Mouse (Mus musculus): Measurements from ENCODE around the gene Ndufb7.
"Not testable (repeated sequence)": the region's sequence is repeated elsewhere in the genome, so short reads cannot be mapped to it uniquely, and the experiment has no call there.

The Ndufb7 gene

GRCm38 (mm10) chr8:83576921-83577320 lies 10.4 kb downstream of the Ndufb7 start:
- DNase-seq: peak; percentile 9 to 15

DNA sequence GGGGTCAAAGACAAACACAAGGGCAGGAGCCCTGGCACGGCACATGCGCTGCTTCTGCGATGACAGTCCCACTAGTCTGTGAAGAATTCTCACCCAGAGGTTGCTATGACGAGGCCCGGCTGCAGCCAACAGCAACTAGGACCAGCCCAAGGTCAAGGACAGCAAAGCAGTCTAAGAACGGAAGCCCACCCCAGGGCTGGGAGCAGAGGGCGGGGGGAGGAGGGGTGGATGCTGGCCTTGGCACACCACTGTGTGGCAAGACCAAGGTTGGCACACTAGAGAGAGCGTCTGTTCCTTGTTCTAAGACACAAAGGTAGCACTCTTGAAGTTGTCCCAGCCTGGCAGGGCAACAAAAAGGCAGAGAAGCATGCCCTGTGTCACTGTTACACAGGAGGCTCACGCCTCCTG lies 10.9 kb downstream of the Ndufb7 start:
- peak; percentile 36 to 53 for DNase-seq

DNA sequence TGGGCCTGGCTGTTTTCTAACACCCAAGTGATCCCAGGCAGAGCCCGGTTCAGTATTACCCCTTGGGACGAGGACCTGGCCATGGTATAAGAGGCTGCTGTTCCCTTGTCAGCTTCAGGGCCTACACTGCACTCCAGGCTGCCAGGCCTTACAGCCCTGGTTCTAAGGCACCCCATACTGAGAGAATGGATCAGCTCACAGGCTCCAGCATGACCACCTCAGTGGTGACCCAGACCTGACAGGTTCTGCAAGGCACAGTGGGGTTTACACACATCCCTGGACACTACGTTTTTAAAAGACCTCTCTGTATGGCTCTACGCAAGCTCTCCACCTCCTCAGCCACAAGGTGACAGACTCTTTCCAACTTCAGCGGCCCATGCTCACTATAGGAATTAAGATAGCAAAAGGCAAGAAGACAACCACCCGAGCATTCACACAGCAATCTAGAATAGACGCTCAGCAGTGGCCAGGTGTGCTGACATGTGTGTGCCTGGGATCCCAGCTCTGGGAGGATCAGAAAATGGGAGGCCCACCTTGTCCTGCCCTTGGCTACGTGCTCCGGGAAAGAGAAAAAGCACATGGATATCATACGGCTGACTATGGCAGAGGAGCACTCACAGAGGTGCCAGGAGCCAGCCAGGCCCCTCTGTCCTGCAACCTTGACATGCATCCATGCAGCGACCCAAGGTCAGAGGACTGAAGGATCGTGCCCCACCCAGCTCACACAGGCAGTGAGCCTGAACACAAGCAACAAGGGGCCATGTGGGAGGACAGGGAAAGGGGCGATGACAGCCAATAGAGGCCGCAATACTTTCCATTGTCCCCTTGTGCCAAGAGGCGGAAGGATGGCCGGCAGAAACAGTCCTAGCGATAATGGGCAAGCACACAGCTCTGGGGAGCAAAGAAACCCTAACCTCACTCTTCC lies 11.9 kb downstream of the Ndufb7 start:
- DNase-seq: peak; percentile 8 to 15

DNA sequence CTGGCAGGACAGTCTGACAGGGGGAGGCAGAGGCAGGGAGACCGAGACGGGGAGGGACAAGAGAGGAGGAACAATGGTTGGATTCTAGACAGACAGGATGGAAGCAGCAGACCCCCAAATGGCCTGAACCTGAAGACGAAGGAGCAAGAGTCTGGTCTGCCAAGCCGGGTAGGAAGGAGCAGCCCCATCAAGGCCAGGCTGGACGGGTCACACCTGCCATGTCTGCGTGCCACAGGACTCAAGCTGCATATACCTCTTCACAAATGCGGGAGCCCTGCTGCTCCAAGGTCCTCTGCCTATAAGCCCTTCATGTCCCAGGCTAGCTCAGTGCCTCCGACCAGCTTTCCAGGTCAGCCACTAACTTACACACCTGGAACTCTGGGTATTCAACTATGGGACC lies 13.2 kb downstream of the Ndufb7 start:
- DNase-seq: peak in 1 of 2 experiments; percentile 2

GRCm38 (mm10) chr8:83580826-83581225 lies 14.4 kb downstream of the Ndufb7 start:
- DNase-seq: peak; percentile 10 to 12

- peak; percentile 18 to 38 for DNase-seq
Observed at GRCm38 (mm10) chr8:83582226-83582625, 15.8 kb downstream of the Ndufb7 start.

DNA sequence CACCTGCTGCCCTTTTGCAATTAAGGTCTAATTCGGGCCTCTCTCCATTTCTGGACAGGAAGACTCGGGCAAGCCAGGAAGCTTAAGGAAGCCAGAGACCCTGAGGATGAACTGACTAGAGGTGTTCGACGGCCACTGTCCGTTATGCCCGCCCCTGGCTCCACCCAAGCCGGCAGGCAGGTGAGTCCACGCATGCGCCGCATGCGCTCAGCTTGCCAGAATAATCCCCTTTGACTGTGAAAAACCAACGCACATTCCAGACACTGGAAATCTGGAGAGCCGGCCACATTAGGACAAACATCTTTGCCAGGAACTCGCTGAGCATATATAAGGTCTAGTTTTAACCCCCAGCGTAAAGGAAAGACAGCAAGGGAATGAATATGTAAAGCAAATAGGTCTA lies 16.8 kb downstream of the Ndufb7 start:
- DNase-seq: peak; percentile 4 to 7

- DNase-seq: peak; percentile 63 to 65
Observed at GRCm38 (mm10) chr8:83584771-83585170, 18.3 kb downstream of the Ndufb7 start.

DNA sequence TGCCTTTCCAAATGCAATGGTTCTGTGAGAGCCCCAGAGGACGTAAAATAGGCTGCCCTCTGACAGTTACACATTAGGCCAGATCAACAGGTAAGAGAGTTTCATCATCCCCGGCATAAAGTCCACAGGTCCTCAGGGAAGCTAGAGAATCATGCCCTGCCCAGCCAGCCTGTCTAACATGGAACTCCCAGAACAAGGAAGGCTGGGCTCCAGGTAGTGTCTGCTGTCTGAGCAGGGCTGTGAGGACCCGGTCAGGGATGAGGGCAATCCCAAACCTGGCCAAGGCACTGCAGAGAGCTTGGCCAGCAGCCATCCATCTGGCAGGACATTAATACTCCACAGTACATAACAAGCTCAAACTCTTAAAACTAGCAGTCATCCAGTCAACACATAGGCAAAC lies 18.9 kb downstream of the Ndufb7 start:
- peak; percentile 79 to 81 for DNase-seq

DNA sequence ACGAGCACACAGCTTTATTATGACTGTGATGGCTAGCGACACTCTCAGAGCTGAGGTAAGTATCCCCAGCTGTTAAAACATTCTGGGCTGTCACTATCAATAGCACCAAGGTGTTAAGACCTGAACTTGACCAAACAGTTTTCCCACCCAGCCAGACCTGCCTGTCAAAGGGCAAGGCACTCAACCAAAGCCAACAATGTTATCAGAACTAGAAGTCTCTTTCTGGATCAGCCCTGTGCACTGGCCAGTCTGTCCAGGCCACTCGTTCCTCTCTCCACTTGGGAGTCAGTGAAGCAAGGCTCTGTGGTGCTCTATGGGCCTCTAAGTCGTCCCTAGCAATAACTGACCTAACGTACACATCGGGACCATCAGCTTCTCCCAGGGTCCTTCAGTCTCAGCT lies 21.2 kb downstream of the Ndufb7 start:
- DNase-seq: no peak

DNA sequence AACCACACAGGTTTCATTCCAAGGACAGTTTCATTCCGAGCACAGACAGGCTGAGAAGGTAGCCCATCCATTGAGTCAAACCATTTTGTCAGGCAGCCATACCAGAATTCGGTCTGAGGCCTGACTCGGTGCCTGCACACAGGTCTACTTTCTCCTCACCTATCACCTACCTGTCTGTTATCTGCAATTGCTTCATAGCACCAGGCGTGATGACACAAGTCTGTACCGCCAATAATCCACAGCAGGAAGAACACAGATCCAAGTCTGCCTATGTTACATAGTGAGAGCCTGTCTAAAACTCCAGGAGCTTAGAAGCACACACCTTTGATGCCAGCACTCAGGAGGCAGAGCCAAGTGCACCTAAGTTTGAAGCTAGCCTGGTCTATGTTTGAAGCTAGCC lies 22.4 kb downstream of the Ndufb7 start:
- no peak for DNase-seq

GRCm38 (mm10) chr8:83590488-83591023 lies 24.1 kb downstream of the Ndufb7 start:
- peak in 1 of 2 experiments; percentile 53 for DNase-seq

DNA sequence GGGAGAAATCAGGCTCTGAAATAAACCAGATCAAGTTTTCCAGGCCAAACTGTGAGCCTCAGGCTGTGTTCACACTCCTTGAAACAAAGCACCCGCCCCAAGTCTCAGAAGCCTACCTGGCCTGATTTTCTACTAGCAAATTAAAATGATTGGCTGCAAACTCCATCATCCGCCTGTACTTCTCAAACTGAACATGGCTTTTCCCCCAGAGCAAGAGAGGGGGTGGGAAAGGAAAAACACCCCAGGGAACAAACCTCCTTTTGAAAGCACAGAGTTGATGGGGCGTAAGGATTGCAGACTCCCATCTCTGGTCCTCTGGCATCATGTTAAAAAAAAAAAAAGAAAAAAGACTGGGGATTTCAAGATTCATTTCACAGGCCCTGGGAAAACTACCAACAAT lies 26.2 kb downstream of the Ndufb7 start:
- DNase-seq: no peak

- DNase-seq: no peak
Observed at GRCm38 (mm10) chr8:83593325-83594166, 27.1 kb downstream of the Ndufb7 start.

DNA sequence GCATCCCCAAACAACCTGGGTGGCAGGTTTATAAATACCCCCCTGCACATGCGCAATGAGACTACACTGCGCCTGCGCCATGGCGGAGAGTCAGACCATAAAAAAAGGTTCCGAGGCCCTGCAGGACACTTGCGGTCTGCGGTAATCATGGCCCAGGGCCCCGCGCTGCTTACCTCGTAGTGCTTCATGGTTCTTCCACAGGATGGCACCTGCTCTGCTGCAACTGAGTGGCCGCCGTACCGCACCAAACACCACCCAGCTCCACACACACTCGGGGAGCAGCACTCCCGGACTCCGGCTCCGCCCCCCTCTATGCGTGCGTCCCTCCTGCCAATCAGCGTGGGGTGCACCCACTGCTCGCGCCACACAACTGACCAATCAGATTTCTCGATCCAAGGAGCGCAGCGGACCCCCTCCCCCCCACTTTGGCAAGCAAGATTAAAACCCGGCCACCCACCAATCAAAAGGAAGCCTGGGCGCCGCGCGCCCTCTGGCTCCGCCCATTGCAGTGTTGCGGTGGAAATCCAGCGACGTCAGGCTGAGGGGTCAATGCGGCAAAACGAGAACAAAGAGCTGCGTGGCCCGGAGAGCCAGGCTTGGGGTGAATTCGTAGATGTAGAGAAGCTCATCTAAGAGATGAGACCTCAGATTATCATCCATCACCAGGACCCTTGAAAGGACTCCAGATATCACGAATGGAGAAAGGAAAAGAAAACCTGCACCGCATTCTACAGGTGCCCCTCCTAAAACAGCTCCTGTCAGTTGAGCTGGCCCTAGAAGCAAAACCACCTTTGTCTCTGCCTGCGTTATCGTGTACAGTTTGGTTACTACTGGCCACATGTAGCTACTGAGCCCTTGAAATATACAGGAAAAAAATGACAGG lies 27.9 kb downstream of the Ndufb7 start:
- peak; percentile 98 to 99 for DNase-seq

DNA sequence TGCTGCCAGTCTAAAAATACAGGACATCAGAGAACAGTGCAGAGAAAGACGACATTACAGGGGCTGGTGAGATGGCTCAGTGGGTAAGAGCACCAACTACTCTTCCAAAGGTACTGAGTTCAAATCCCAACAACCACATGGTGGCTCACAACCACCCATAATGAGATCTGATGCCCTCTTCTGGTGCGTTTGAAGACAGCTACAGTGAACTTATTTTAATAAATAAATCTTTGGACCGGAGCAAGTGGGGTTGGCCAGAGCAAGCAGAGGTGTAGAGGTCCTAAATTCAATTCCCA lies 28.5 kb downstream of the Ndufb7 start:
- DNase-seq: not testable (repeated sequence)

DNA sequence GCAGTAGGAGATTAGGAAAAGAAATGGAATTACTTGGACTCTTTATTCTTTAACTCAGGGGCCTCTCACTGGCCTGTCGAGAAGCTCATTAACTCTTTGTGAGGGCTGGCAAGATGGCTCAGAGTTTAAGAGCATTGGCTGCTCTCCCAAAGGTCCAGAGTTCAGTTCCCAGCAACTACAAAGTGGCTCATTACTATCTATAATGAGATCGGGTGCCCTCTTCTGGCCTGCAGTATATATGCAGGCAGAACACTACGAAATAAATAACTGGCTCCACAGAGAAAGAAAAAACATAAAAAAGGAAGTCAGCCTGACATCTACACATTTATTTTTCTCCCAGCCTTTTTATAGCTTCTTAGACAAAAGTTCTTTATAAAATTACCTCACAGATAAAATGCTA lies 29.9 kb downstream of the Ndufb7 start:
- DNase-seq: no peak

GRCm38 (mm10) chr8:83598146-83598545 lies 31.7 kb downstream of the Ndufb7 start:
- DNase-seq: no peak

DNA sequence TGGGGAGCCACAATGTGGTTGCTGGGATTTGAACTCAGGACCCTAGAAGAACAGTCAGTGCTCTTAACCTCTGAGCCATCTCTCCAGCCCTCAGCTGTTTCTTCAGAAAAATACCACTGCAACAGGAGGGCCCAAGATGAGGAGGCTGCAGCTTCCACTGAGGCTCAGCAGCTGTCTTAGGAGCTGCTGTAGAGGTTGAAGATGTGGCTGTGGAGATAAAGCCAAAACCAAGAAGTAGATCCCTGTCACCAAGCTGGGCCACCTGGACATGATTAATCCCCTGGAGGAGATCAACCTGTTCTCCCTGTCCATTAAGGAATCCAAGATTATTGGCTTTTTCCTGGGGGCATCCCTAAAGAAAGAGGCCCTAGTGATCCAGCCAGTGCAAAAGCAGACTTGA lies 33.3 kb downstream of the Ndufb7 start:
- no peak for DNase-seq

DNA sequence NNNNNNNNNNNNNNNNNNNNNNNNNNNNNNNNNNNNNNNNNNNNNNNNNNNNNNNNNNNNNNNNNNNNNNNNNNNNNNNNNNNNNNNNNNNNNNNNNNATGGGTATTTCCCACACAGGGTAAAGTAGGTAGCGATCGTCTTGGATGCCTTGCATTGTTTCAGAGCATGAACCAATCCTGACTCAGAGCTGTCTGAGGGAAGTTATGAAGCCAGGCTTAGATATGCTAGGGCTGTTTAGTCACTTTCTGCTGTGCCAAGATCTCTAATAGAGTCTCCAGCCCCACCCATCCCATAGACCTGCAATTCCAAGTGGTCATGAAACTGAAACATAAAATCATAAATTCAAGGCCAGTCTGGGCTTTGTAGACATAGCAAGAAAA lies 36.2 kb downstream of the Ndufb7 start:
- DNase-seq: no peak

DNA sequence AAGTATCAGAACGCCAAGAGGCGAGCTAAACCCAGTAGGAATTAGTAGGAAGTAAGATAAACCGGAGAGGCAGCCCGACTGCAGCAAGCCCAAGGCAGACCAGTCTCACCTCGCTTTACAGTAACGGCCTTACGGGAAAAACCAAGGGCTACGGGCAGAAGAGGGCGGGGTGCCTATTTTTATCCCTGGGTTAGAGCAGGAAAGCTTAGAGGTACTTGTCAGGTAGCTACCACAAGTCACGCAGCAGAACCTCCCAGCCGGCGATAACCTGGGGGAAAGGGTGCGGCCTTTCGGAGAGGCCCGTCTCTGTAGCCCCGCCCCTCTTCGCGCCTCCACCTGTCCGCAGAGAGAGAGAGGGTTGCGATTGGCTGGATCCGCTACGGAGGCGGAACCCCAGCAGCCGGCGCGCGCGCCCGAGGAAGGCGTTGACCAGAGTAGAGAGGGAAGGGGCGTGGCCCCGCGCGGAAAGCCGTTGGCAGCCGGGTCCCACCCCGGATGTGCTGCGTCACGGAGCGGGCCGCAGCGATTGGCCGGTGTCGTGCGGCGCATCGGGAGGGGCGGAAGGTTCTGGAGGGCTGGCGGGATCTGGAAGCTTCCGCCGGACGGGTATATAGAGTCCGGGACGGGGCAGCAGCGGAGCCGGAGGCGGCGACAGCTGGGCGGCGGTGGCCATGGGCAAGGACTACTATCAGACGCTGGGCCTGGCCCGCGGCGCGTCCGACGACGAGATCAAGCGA lies 41.4 kb downstream of the Ndufb7 start, which contains the start of the genes Tecr and Dnajb1:
Gene Tecr (minus strand): TSS at position 311 of the 737 bp plus-strand sequence.
Gene Dnajb1 (plus strand): TSS at position 533 of the 737 bp plus-strand sequence.
- peak; percentile 100 for DNase-seq

GRCm38 (mm10) chr8:83608398-83608829 lies 41.9 kb downstream of the Ndufb7 start:
- DNase-seq: peak; percentile 83 to 84

Measured in cerebellum, postnatal 14 days (tissue).